Mouse (Mus musculus) gastrocnemius, adult 18-20 months (tissue): Measurements from ENCODE around the gene Dnajb12. TPM values are rescaled to one million over a fixed set of nuclear protein-coding genes. Genes with fewer than 3 reads are reported as not detected.
A peak's percentile ranks its signal among the peaks of the same experiment; 100 is the strongest.

ENCODE experiments used
- DNase-seq: peaks from one replicate; pipeline ENCODE4 v3.0.0; 2021; ENCODE audit warnings: low spot score
- total RNA-seq, 2 experiments: library from RNA; stranded (reverse); gene quantifications; 2 replicates each; pipeline ENCODE4 v1.2.3; 2021

The Dnajb12 gene
- total RNA-seq, 2 experiments from 2014 or later, result 73.4 to 80.1 TPM

- no peak for DNase-seq
Measured at GRCm38 (mm10) chr10:59918111-59918510, 38.8 kb downstream of the Dnajb12 start.

GRCm38 (mm10) chr10:59919494-59920181, 40.3 kb downstream of the Dnajb12 start:
- no peak for DNase-seq

- DNase-seq, result no peak
Measured at GRCm38 (mm10) chr10:59920485-59920809, 41.1 kb downstream of the Dnajb12 start.

GRCm38 (mm10) chr10:59920810-59921681, 41.7 kb downstream of the Dnajb12 start:
- peak; percentile 91 for DNase-seq

GRCm38 (mm10) chr10:59923493-59923892, 44.1 kb downstream of the Dnajb12 start:
- no peak for DNase-seq

GRCm38 (mm10) chr10:59924305-59924704, 44.9 kb downstream of the Dnajb12 start:
- no peak for DNase-seq

GRCm38 (mm10) chr10:59929205-59929604, 49.8 kb downstream of the Dnajb12 start:
- DNase-seq, result no peak

GRCm38 (mm10) chr10:59930996-59931395, 51.6 kb downstream of the Dnajb12 start:
- no peak for DNase-seq

GRCm38 (mm10) chr10:59932521-59932920, 53.2 kb downstream of the Dnajb12 start:
- no peak for DNase-seq

- DNase-seq, result no peak
Measured at GRCm38 (mm10) chr10:59934039-59934438, 54.7 kb downstream of the Dnajb12 start.

GRCm38 (mm10) chr10:59936058-59936856, 56.9 kb downstream of the Dnajb12 start:
- DNase-seq, result no peak

- no peak for DNase-seq
Measured at GRCm38 (mm10) chr10:59938662-59939061, 59.3 kb downstream of the Dnajb12 start.

GRCm38 (mm10) chr10:59939081-59939480, 59.7 kb downstream of the Dnajb12 start:
- DNase-seq, result no peak

GRCm38 (mm10) chr10:59942281-59942846, 63.0 kb downstream of the Dnajb12 start:
- no peak for DNase-seq

- peak; percentile 67 for DNase-seq
Measured at GRCm38 (mm10) chr10:59942847-59943420, 63.6 kb downstream of the Dnajb12 start.

GRCm38 (mm10) chr10:59943421-59943989, 64.1 kb downstream of the Dnajb12 start:
- peak; percentile 79 for DNase-seq

GRCm38 (mm10) chr10:59945416-59945815, 66.1 kb downstream of the Dnajb12 start:
- DNase-seq, result no peak

GRCm38 (mm10) chr10:59946362-59946761, 67.0 kb downstream of the Dnajb12 start:
- DNase-seq, result no peak

- DNase-seq, result peak; percentile 35
Measured at GRCm38 (mm10) chr10:59947296-59948073, 68.1 kb downstream of the Dnajb12 start.
